8 mouse cellular contexts compared by ENCODE assay signal in genomic region chr6:88500405-88500767, GRCm38 (mm10). TPM values are rescaled to one million over a fixed set of nuclear protein-coding genes. Genes with fewer than 3 reads are reported as not detected.
A peak's percentile ranks its signal among the peaks of the same experiment; 100 is the strongest.
DNase-seq lines count a peak whose midpoint lies in the region; ATAC-seq and TF ChIP-seq lines count a peak whose summit lies in the region.

No protein-coding gene starts in this region.

- DNase-seq in heart, adult 11 months: no peak
- DNase-seq in ES-E14 (ENCODE audit: low read depth, low spot score): no peak
- DNase-seq in forebrain, postnatal 0 days: no peak
- DNase-seq in liver, postnatal 0 days: no peak
- no peak for DNase-seq in adrenal gland, postnatal 10 days
- no peak for DNase-seq in T-cell, adult 2 months (ENCODE audit: low spot score)
- no peak for DNase-seq in left cerebral cortex, postnatal 4 days

- 11% methylated on average over 3 of the region's 3 CpGs for WGBS in heart, embryonic 12.5 days
- 7% methylated on average over 3 of the region's 3 CpGs for WGBS in forebrain, postnatal 0 days
- 3% methylated on average over 3 of the region's 3 CpGs for WGBS in liver, postnatal 0 days (ENCODE audit: insufficient replicate concordance)

- peaks cover 53% of the 10 kb centered on the region for H3K36me3 ChIP-seq in heart, embryonic 12.5 days
- peaks cover 46% of the 10 kb centered on the region for H3K36me3 ChIP-seq in ES-E14 (ENCODE audit: control insufficient read depth, insufficient read depth, low read length, poor library complexity, severe bottlenecking)
- H3K36me3 ChIP-seq in forebrain, postnatal 0 days (ENCODE audit: insufficient read depth): peaks cover 47% of the 10 kb centered on the region
- H3K36me3 ChIP-seq in liver, postnatal 0 days (replicated peaks; ENCODE audit: insufficient read depth, low read length): peaks cover 29% of the 10 kb centered on the region

- H3K9me3 ChIP-seq in heart, embryonic 12.5 days (replicated peaks): no peaks in the 10 kb centered on the region
- no peaks in the 10 kb centered on the region for H3K9me3 ChIP-seq in ES-E14 (ENCODE audit: control insufficient read depth, insufficient read depth, low read depth, low read length)
- no peaks in the 10 kb centered on the region for H3K9me3 ChIP-seq in forebrain, postnatal 0 days (ENCODE audit: low read length)
- no peaks in the 10 kb centered on the region for H3K9me3 ChIP-seq in liver, postnatal 0 days (ENCODE audit: low read length)

- H3K27me3 ChIP-seq in heart, embryonic 12.5 days (replicated peaks): peaks cover 4% of the 10 kb centered on the region; the same call in 1 of the 2 replicates
- no peaks in the 10 kb centered on the region for H3K27me3 ChIP-seq in forebrain, postnatal 0 days (ENCODE audit: insufficient read depth, low read length)
- H3K27me3 ChIP-seq in liver, postnatal 0 days (ENCODE audit: insufficient read depth, low read length): no peaks in the 10 kb centered on the region

- peak overlapping the region; percentile 58 for H3K4me3 ChIP-seq in heart, embryonic 12.5 days
- H3K4me3 ChIP-seq in ES-E14 (ENCODE audit: insufficient read depth in 1 of 2, low read depth in 1 of 2, low read length in 2 of 2, poor library complexity in 1 of 2, severe bottlenecking in 1 of 2): peak overlapping the region; percentile 47 to 64; a peak in 3 of 4 replicates
- peak overlapping the region; percentile 51 for H3K4me3 ChIP-seq in forebrain, postnatal 0 days (ENCODE audit: low read depth, low read length)
- H3K4me3 ChIP-seq in liver, postnatal 0 days (ENCODE audit: low read depth, low read length): peak overlapping the region; percentile 64

- in situ Hi-C loops in ES-E14 (cut with MboI; ENCODE audit: low sequenced_read_pairs in 2 of 2, unreplicated experiment in 2 of 2): loop anchor here in 1 of 2 experiments (10.0 kb wide), 1 partner anchor 316 kb away; no protein-coding TSS in a partner anchor

- ATAC-seq in heart, embryonic 12.5 days (ENCODE audit: insufficient number of reproducible peaks, low FRiP score): no peak
- ATAC-seq in forebrain, postnatal 0 days: peak; percentile 30
- no peak for ATAC-seq in liver, postnatal 0 days

- peaks cover 35% of the 10 kb centered on the region for H3K4me1 ChIP-seq in heart, embryonic 12.5 days (replicated peaks)
- H3K4me1 ChIP-seq in ES-E14 (ENCODE audit: control insufficient read depth in 2 of 2, insufficient read depth in 2 of 2, low read length in 2 of 2, poor library complexity in 1 of 2): peaks cover 0 to 9% of the 10 kb centered on the region in 2 experiments; a peak in 1 of 4 replicates
- peaks cover 5% of the 10 kb centered on the region; the same call in 1 of the 2 replicates for H3K4me1 ChIP-seq in forebrain, postnatal 0 days (ENCODE audit: insufficient read depth)
- H3K4me1 ChIP-seq in liver, postnatal 0 days (ENCODE audit: insufficient read depth): peaks cover 48% of the 10 kb centered on the region

- no peak for TF ChIP-seq CTCF in forebrain, postnatal 0 days (IDR thresholded peaks at IDR 0.05; ENCODE audit: low read depth)
- no peak for TF ChIP-seq CTCF in liver, postnatal 0 days (IDR thresholded peaks at IDR 0.05; ENCODE audit: low read depth)

- intact Hi-C loops in left cerebral cortex, postnatal 4 days (cut with DNase I): loop anchor here (5.0 kb wide), 1 partner anchor 388 kb away; no protein-coding TSS in a partner anchor

- H3K9ac ChIP-seq in heart, embryonic 12.5 days: peak overlapping the region; percentile 67
- H3K9ac ChIP-seq in ES-E14 (ENCODE audit: insufficient read depth, low read depth, low read length, poor library complexity, severe bottlenecking): no peak overlapping the region
- peak overlapping the region; percentile 72; the same call in 1 of the 2 replicates for H3K9ac ChIP-seq in forebrain, postnatal 0 days
- peak overlapping the region; percentile 65 for H3K9ac ChIP-seq in liver, postnatal 0 days (replicated peaks)

- no peak overlapping the region for H3K27ac ChIP-seq in heart, embryonic 12.5 days (ENCODE audit: poor library complexity, severe bottlenecking)
- no peak overlapping the region for H3K27ac ChIP-seq in ES-E14 (ENCODE audit: insufficient read depth, low read depth, low read length, poor library complexity, severe bottlenecking)
- H3K27ac ChIP-seq in forebrain, postnatal 0 days (ENCODE audit: low read depth, low read length): no peak overlapping the region
- H3K27ac ChIP-seq in liver, postnatal 0 days (ENCODE audit: low read depth): 0 out of 2 replicates have a peak overlapping the region, but pooled peaks have one; percentile 78

- no peak for TF ChIP-seq EP300 in liver, postnatal 0 days (IDR thresholded peaks at IDR 0.05; ENCODE audit: low read depth)

- H3K4me2 ChIP-seq in heart, embryonic 12.5 days: peak overlapping the region; percentile 98
- H3K4me2 ChIP-seq in forebrain, postnatal 0 days (ENCODE audit: low read depth): peak overlapping the region; percentile 89
- H3K4me2 ChIP-seq in liver, postnatal 0 days (ENCODE audit: low read depth, low read length): peak overlapping the region; percentile 99

TF ChIP-seq in ES-E14, 5 proteins besides CTCF, POLR2A, EP300 and RAD21:
- no peak for TF ChIP-seq ZNF384 (IDR thresholded peaks at IDR 0.05; ENCODE audit: low read depth, low read length)
- no peak for TF ChIP-seq MAFK (IDR thresholded peaks at IDR 0.05; ENCODE audit: insufficient read depth, low read depth, low read length)
- TF ChIP-seq HCFC1 (IDR thresholded peaks at IDR 0.05; ENCODE audit: borderline replicate concordance, insufficient read depth, low read length): no peak
- no peak for TF ChIP-seq ZC3H11A (IDR thresholded peaks at IDR 0.05; ENCODE audit: borderline replicate concordance, low read depth, low read length)
TF ChIP-seq in ES-E14: peak in this region for 0.

RNA-seq across cellular contexts. Expression of gene Sec61a1, which starts 18.3 kb away (rescaled TPM):
- 206 and 209 TPM in 2 replicates for polyA plus RNA-seq in heart, embryonic 12.5 days (2016; fragmentation: Nextera tagmentation; extraction: Ambion mirVana)
- total RNA-seq in ES-E14 (2012; rRNA removed): 414 and 461 TPM in 2 replicates
- total RNA-seq in forebrain, postnatal 0 days (2014; rRNA removed): 150 and 191 TPM in 2 replicates
- polyA plus RNA-seq in forebrain, postnatal 0 days (2015; fragmentation: Nextera tagmentation; extraction: Ambion mirVana): 118 and 125 TPM in 2 replicates
- 76.4 and 84.0 TPM in 2 replicates for polyA plus RNA-seq in liver, postnatal 0 days (2015; fragmentation: Nextera tagmentation; extraction: Ambion mirVana)
- total RNA-seq in adrenal gland, postnatal 10 days (2021): 100 to 1,000 TPM; 150 to 180 TPM
- 100 to 1,000 TPM; 130 to 133 TPM for total RNA-seq in left cerebral cortex, postnatal 4 days (2021)

RNA-seq across cellular contexts. Expression of gene Ruvbl1, which starts 35.2 kb away (rescaled TPM):
- polyA plus RNA-seq in heart, embryonic 12.5 days (2016; fragmentation: Nextera tagmentation; extraction: Ambion mirVana): 75.7 and 80.2 TPM in 2 replicates
- 117 and 149 TPM in 2 replicates for total RNA-seq in ES-E14 (2012; rRNA removed)
- total RNA-seq in forebrain, postnatal 0 days (2014; rRNA removed): 56.7 and 59.2 TPM in 2 replicates
- 78.9 and 82.8 TPM in 2 replicates for polyA plus RNA-seq in forebrain, postnatal 0 days (2015; fragmentation: Nextera tagmentation; extraction: Ambion mirVana)
- 34.3 and 37.0 TPM in 2 replicates for polyA plus RNA-seq in liver, postnatal 0 days (2015; fragmentation: Nextera tagmentation; extraction: Ambion mirVana)
- total RNA-seq in adrenal gland, postnatal 10 days (2021): 10 to 100 TPM; 31.4 to 34.8 TPM
- 10 to 100 TPM; 41.2 to 46.3 TPM for total RNA-seq in left cerebral cortex, postnatal 4 days (2021)

RNA-seq across cellular contexts. Expression of gene Eefsec, which starts 54.0 kb away (rescaled TPM):
- polyA plus RNA-seq in heart, embryonic 12.5 days (2016; fragmentation: Nextera tagmentation; extraction: Ambion mirVana): 18.5 and 20.5 TPM in 2 replicates
- total RNA-seq in ES-E14 (2012; rRNA removed): 26.2 and 27.9 TPM in 2 replicates
- total RNA-seq in forebrain, postnatal 0 days (2014; rRNA removed): 20.1 and 22.9 TPM in 2 replicates
- polyA plus RNA-seq in forebrain, postnatal 0 days (2015; fragmentation: Nextera tagmentation; extraction: Ambion mirVana): 26.1 and 28.4 TPM in 2 replicates
- 15.2 and 19.1 TPM in 2 replicates for polyA plus RNA-seq in liver, postnatal 0 days (2015; fragmentation: Nextera tagmentation; extraction: Ambion mirVana)
- 10 to 100 TPM; 14.8 to 18.0 TPM for total RNA-seq in adrenal gland, postnatal 10 days (2021)
- total RNA-seq in left cerebral cortex, postnatal 4 days (2021): 10 to 100 TPM; 23.3 to 24.0 TPM
